Mouse (Mus musculus): ENCODE results near the gene Pdzd8.

Pdzd8 gene

GRCm38 (mm10) chr19:59276354-59276753, 69.2 kb downstream of the Pdzd8 start:
- no peak for DNase-seq (ENCODE audit: low read depth, low spot score)

- no peak for DNase-seq (ENCODE audit: low read depth, low spot score)
These were observed 72.4 kb downstream of the Pdzd8 start for GRCm38 (mm10) chr19:59273190-59273589.

GRCm38 (mm10) chr19:59267417-59267963, 78.1 kb downstream of the Pdzd8 start:
- DNase-seq (ENCODE audit: low read depth, low spot score), result no peak

GRCm38 (mm10) chr19:59265907-59266306, 79.7 kb downstream of the Pdzd8 start:
- no peak for DNase-seq (ENCODE audit: low read depth, low spot score)

- DNase-seq (ENCODE audit: low read depth, low spot score), result no peak
These were observed 80.6 kb downstream of the Pdzd8 start for GRCm38 (mm10) chr19:59264838-59265532.

- no peak for DNase-seq (ENCODE audit: low read depth, low spot score)
These were observed 82.4 kb downstream of the Pdzd8 start for GRCm38 (mm10) chr19:59263171-59263570.

GRCm38 (mm10) chr19:59261604-59262003, 84.0 kb downstream of the Pdzd8 start:
- no peak for DNase-seq (ENCODE audit: low read depth, low spot score)

- no peak for DNase-seq (ENCODE audit: low read depth, low spot score)
These were observed 84.7 kb downstream of the Pdzd8 start, which contains the start of gene Slc18a2 for GRCm38 (mm10) chr19:59260718-59261442. Gene Slc18a2 (plus strand): TSS chr19:59260896.

- DNase-seq (ENCODE audit: low read depth, low spot score), result no peak
These were observed 85.9 kb downstream of the Pdzd8 start for GRCm38 (mm10) chr19:59259633-59260032.

GRCm38 (mm10) chr19:59252651-59253050, 92.9 kb downstream of the Pdzd8 start:
- no peak for DNase-seq (ENCODE audit: low read depth, low spot score)

GRCm38 (mm10) chr19:59248553-59249286, 96.9 kb downstream of the Pdzd8 start:
- DNase-seq (ENCODE audit: low read depth, low spot score), result no peak

GRCm38 (mm10) chr19:59248144-59248543, 97.4 kb downstream of the Pdzd8 start:
- DNase-seq (ENCODE audit: low read depth, low spot score), result no peak

All from retina, postnatal 7 days (tissue).